Mouse (Mus musculus) myocyte (in vitro differentiated cells): ENCODE measurements around the gene Gm47289. TPM values are rescaled to one million over a fixed set of nuclear protein-coding genes. Genes with fewer than 3 reads are reported as not detected.

Experiments used
- H3K27me3 ChIP-seq: one replicate; pipeline ENCODE4 v1.6.1; 2011; ENCODE audit not compliant: control insufficient read depth, insufficient read depth, insufficient read length
- H3K36me3 ChIP-seq: one replicate; pipeline ENCODE4 v1.6.1; 2011; ENCODE audit not compliant: control insufficient read depth, insufficient read depth
- H3K4me2 ChIP-seq: one replicate; pipeline ENCODE4 v1.6.1; 2011; ENCODE audit warnings: low read depth, control low read depth
- H3K4me3 ChIP-seq: one replicate; pipeline ENCODE4 v1.5.1; 2011; ENCODE audit warnings: mild to moderate bottlenecking, control low read depth, moderate library complexity
- H3K79me2 ChIP-seq: one replicate; pipeline ENCODE4 v1.6.1; 2011; ENCODE audit not compliant: control insufficient read depth, insufficient read depth
- H3ac ChIP-seq: one replicate; pipeline ENCODE4 v1.6.1; 2011; ENCODE audit not compliant: control insufficient read depth, insufficient read length
- CEBPB ChIP-seq: IDR thresholded peaks from 2 replicates; pipeline ENCODE4 v1.6.1; 2011; ENCODE audit warnings: mild to moderate bottlenecking, moderate library complexity; ENCODE audit not compliant: poor library complexity, insufficient read depth, severe bottlenecking
- E2F4 ChIP-seq: IDR thresholded peaks from one replicate; pipeline ENCODE4 v1.6.1; 2011; ENCODE audit warnings: mild to moderate bottlenecking, control low read depth, moderate library complexity; ENCODE audit not compliant: insufficient read depth
- MAX ChIP-seq: IDR thresholded peaks from one replicate; pipeline ENCODE4 v1.6.1; 2011; ENCODE audit warnings: low read depth, mild to moderate bottlenecking, control low read depth
- MYOD1 ChIP-seq, 3 experiments: IDR thresholded peaks; one replicate each; pipeline ENCODE4 v1.6.1; 2011; ENCODE audit warnings: control low read depth in 2 of 3, low read depth in 2 of 3, mild to moderate bottlenecking in 2 of 3, moderate library complexity in 1 of 3; ENCODE audit not compliant: insufficient read length in 2 of 3, control insufficient read depth in 1 of 3
- MYOG ChIP-seq, 3 experiments: IDR thresholded peaks; one replicate each; pipeline ENCODE4 v1.6.1; 2011; ENCODE audit warnings: control low read depth in 2 of 3, low read depth in 2 of 3, mild to moderate bottlenecking in 2 of 3; ENCODE audit not compliant: insufficient read length in 2 of 3, control insufficient read depth in 1 of 3, insufficient read depth in 1 of 3
- POLR2A ChIP-seq: IDR thresholded peaks from one replicate; pipeline ENCODE4 v1.6.1; 2011; ENCODE audit warnings: low read depth, mild to moderate bottlenecking, control low read depth, moderate library complexity; ENCODE audit not compliant: insufficient read length
- POLR2AphosphoS2 ChIP-seq: IDR thresholded peaks from one replicate; pipeline ENCODE4 v1.6.1; 2011; ENCODE audit warnings: low read depth, control low read depth; ENCODE audit not compliant: insufficient read length
- REST ChIP-seq: IDR thresholded peaks from one replicate; pipeline ENCODE4 v1.6.1; 2011; ENCODE audit warnings: mild to moderate bottlenecking, control low read depth, moderate library complexity; ENCODE audit not compliant: insufficient read depth, insufficient read length
- SRF ChIP-seq: IDR thresholded peaks from one replicate; pipeline ENCODE4 v1.6.1; 2011; ENCODE audit warnings: low read depth; ENCODE audit not compliant: control insufficient read depth, insufficient read length
- TCF12 ChIP-seq: IDR thresholded peaks from one replicate; pipeline ENCODE4 v1.6.1; 2011; ENCODE audit warnings: mild to moderate bottlenecking, control low read depth; ENCODE audit not compliant: poor library complexity, insufficient read depth, severe bottlenecking
- TCF3 ChIP-seq: IDR thresholded peaks from one replicate; pipeline ENCODE4 v1.6.1; 2011; ENCODE audit warnings: low read depth, control low read depth; ENCODE audit not compliant: insufficient read length
- USF1 ChIP-seq: IDR thresholded peaks from one replicate; pipeline ENCODE4 v1.6.1; 2011; ENCODE audit warnings: low read depth, mild to moderate bottlenecking, control low read depth, moderate library complexity
- polyA plus RNA-seq: library from polyadenylated mRNA; unstranded; fragments of >200 nt; fragmentation: generic; extraction: Trizol; gene quantifications from one replicate; pipeline ENCODE4 v1.2.1, GENCODE M21; 2012; ENCODE audit warnings: missing spikeins

Gene Gm47289
- polyA plus RNA-seq, 1 experiment = not detected

GRCm38 (mm10) chr9:119201653-119202052 lies 42.7 kb downstream of the Gm47289 start:
- Histone ChIP-seq H3ac (no peak overlapping the region), H3K27me3 (peaks cover 9% of the 10 kb centered on the region), H3K4me2 (no peak overlapping the region), H3K79me2 (no peaks in the 10 kb centered on the region), H3K4me3 (no peak overlapping the region), H3K36me3 (no peaks in the 10 kb centered on the region)
- TF ChIP-seq MYOG (IDR thresholded peaks at IDR 0.05; ENCODE audit: control insufficient read depth in 1 of 3, insufficient read depth in 1 of 3, insufficient read length in 2 of 3, low read depth in 2 of 3) = no peak
- no peak for TF ChIP-seq CEBPB
- no peak for TF ChIP-seq SRF
- TF ChIP-seq MAX = no peak
- no peak for TF ChIP-seq USF1
- TF ChIP-seq E2F4 = no peak
- no peak for TF ChIP-seq TCF3
- no peak for TF ChIP-seq POLR2AphosphoS2
- no peak for TF ChIP-seq MYOD1 (IDR thresholded peaks at IDR 0.05; ENCODE audit: control insufficient read depth in 1 of 3, insufficient read length in 2 of 3, low read depth in 2 of 3)
- TF ChIP-seq POLR2A = no peak
- no peak for TF ChIP-seq TCF12
- no peak for TF ChIP-seq REST

- Histone ChIP-seq H3K36me3 (no peaks in the 10 kb centered on the region), H3ac (no peak overlapping the region), H3K27me3 (peaks cover 6% of the 10 kb centered on the region), H3K79me2 (no peaks in the 10 kb centered on the region), H3K4me3 (no peak overlapping the region), H3K4me2 (no peak overlapping the region)
- TF ChIP-seq REST (no peak), MAX (no peak), MYOD1 (IDR thresholded peaks at IDR 0.05; ENCODE audit: control insufficient read depth in 1 of 3, insufficient read length in 2 of 3, low read depth in 2 of 3) (no peak), CEBPB (no peak), SRF (no peak), TCF12 (no peak), POLR2A (no peak), MYOG (IDR thresholded peaks at IDR 0.05; ENCODE audit: control insufficient read depth in 1 of 3, insufficient read depth in 1 of 3, insufficient read length in 2 of 3, low read depth in 2 of 3) (no peak), TCF3 (no peak), POLR2AphosphoS2 (no peak), USF1 (no peak), E2F4 (no peak)
Measured at GRCm38 (mm10) chr9:119203617-119204016, 44.7 kb downstream of the Gm47289 start.

GRCm38 (mm10) chr9:119205756-119206155 lies 46.8 kb downstream of the Gm47289 start:
- Histone ChIP-seq H3K27me3 (no peaks in the 10 kb centered on the region), H3K4me2 (no peak overlapping the region), H3K4me3 (no peak overlapping the region), H3K79me2 (no peaks in the 10 kb centered on the region), H3ac (no peak overlapping the region), H3K36me3 (no peaks in the 10 kb centered on the region)
- no peak for TF ChIP-seq E2F4
- no peak for TF ChIP-seq POLR2AphosphoS2
- no peak for TF ChIP-seq MAX
- TF ChIP-seq TCF3 = no peak
- no peak for TF ChIP-seq USF1
- no peak for TF ChIP-seq REST
- no peak for TF ChIP-seq SRF
- no peak for TF ChIP-seq CEBPB
- no peak for TF ChIP-seq TCF12
- no peak for TF ChIP-seq MYOG (IDR thresholded peaks at IDR 0.05; ENCODE audit: control insufficient read depth in 1 of 3, insufficient read depth in 1 of 3, insufficient read length in 2 of 3, low read depth in 2 of 3)
- no peak for TF ChIP-seq POLR2A
- TF ChIP-seq MYOD1 (IDR thresholded peaks at IDR 0.05; ENCODE audit: control insufficient read depth in 1 of 3, insufficient read length in 2 of 3, low read depth in 2 of 3) = no peak

- H3K79me2 ChIP-seq = no peaks in the 10 kb centered on the region
- no peaks in the 10 kb centered on the region for H3K27me3 ChIP-seq
- TF ChIP-seq USF1 = no peak
- no peak for TF ChIP-seq SRF
- no peak for TF ChIP-seq CEBPB
- no peak for TF ChIP-seq TCF3
- TF ChIP-seq MYOD1 (IDR thresholded peaks at IDR 0.05; ENCODE audit: control insufficient read depth in 1 of 3, insufficient read length in 2 of 3, low read depth in 2 of 3) = no peak
- no peak for TF ChIP-seq REST
- no peak for TF ChIP-seq MYOG (IDR thresholded peaks at IDR 0.05; ENCODE audit: control insufficient read depth in 1 of 3, insufficient read depth in 1 of 3, insufficient read length in 2 of 3, low read depth in 2 of 3)
- no peak for TF ChIP-seq POLR2A
- no peak for TF ChIP-seq TCF12
- TF ChIP-seq POLR2AphosphoS2 = no peak
- TF ChIP-seq E2F4 = no peak
- no peak for TF ChIP-seq MAX
Measured at GRCm38 (mm10) chr9:119206666-119207065, 47.7 kb downstream of the Gm47289 start.

GRCm38 (mm10) chr9:119207113-119207512 lies 48.2 kb downstream of the Gm47289 start:
- Histone ChIP-seq H3K4me2 (no peak overlapping the region), H3K4me3 (no peak overlapping the region), H3K79me2 (no peaks in the 10 kb centered on the region), H3ac (no peak overlapping the region), H3K27me3 (no peaks in the 10 kb centered on the region), H3K36me3 (no peaks in the 10 kb centered on the region)
- TF ChIP-seq SRF (no peak), TCF3 (no peak), MYOD1 (IDR thresholded peaks at IDR 0.05; ENCODE audit: control insufficient read depth in 1 of 3, insufficient read length in 2 of 3, low read depth in 2 of 3) (no peak), REST (no peak), CEBPB (no peak), USF1 (no peak), POLR2A (no peak), TCF12 (no peak), MAX (no peak)

More at GRCm38 (mm10) chr9:119206666-119207065, 47.7 kb downstream of the Gm47289 start:
- Histone ChIP-seq H3K36me3 (no peaks in the 10 kb centered on the region), H3K4me3 (no peak overlapping the region), H3K4me2 (no peak overlapping the region), H3ac (no peak overlapping the region)
